Mouse (Mus musculus): ENCODE measurements around the gene Tmtc2. TPM values are rescaled to one million over a fixed set of nuclear protein-coding genes. Genes with fewer than 3 reads are reported as not detected.

Gene Tmtc2
- polyA plus RNA-seq, 1 experiment from 2014 or later: 10.9 TPM

- no peak for ATAC-seq (ENCODE audit: low FRiP score, low read depth)
Observed at GRCm38 (mm10) chr10:105193756-105194460, 380.3 kb downstream of the Tmtc2 start.

GRCm38 (mm10) chr10:105192071-105192470 lies 382.2 kb downstream of the Tmtc2 start:
- no peak overlapping the region for H3K27ac ChIP-seq (replicated peaks)
- H3K9me3 ChIP-seq: no peaks in the 10 kb centered on the region
- H3K4me2 ChIP-seq (replicated peaks): no peak overlapping the region
- H3K36me3 ChIP-seq: no peaks in the 10 kb centered on the region
- H3K27me3 ChIP-seq: no peaks in the 10 kb centered on the region
- no peak for ATAC-seq (ENCODE audit: low FRiP score, low read depth)
- H3K9ac ChIP-seq (replicated peaks): no peak overlapping the region
- H3K4me3 ChIP-seq: no peak overlapping the region
- 95% methylated on average over 2 of the region's 2 CpGs for WGBS
- no peaks in the 10 kb centered on the region for H3K4me1 ChIP-seq

More at GRCm38 (mm10) chr10:105193756-105194460, 380.3 kb downstream of the Tmtc2 start:
- Histone ChIP-seq H3K9me3 (no peaks in the 10 kb centered on the region), H3K27ac (replicated peaks) (no peak overlapping the region), H3K4me3 (no peak overlapping the region), H3K36me3 (no peaks in the 10 kb centered on the region), H3K27me3 (no peaks in the 10 kb centered on the region), H3K4me2 (replicated peaks) (no peak overlapping the region), H3K4me1 (no peaks in the 10 kb centered on the region), H3K9ac (replicated peaks) (no peak overlapping the region)
- WGBS: 83% methylated on average over 4 of the region's 4 CpGs

GRCm38 (mm10) chr10:105189746-105190145 lies 384.5 kb downstream of the Tmtc2 start:
- ATAC-seq (ENCODE audit: low FRiP score, low read depth): peak; percentile 65
- H3K4me3 ChIP-seq: no peak overlapping the region
- H3K9me3 ChIP-seq: no peaks in the 10 kb centered on the region
- H3K27me3 ChIP-seq: no peaks in the 10 kb centered on the region
- H3K4me1 ChIP-seq: no peaks in the 10 kb centered on the region
- H3K27ac ChIP-seq (replicated peaks): no peak overlapping the region
- H3K36me3 ChIP-seq: no peaks in the 10 kb centered on the region
- 26% methylated on average over 4 of the region's 4 CpGs for WGBS
- H3K4me2 ChIP-seq (replicated peaks): no peak overlapping the region
- no peak overlapping the region for H3K9ac ChIP-seq (replicated peaks)

GRCm38 (mm10) chr10:105186636-105187035 lies 387.6 kb downstream of the Tmtc2 start:
- 93% methylated on average over 5 of the region's 5 CpGs for WGBS
- H3K36me3 ChIP-seq: no peaks in the 10 kb centered on the region
- no peak overlapping the region for H3K4me2 ChIP-seq (replicated peaks)
- H3K27ac ChIP-seq (replicated peaks): no peak overlapping the region
- H3K9ac ChIP-seq (replicated peaks): no peak overlapping the region
- no peaks in the 10 kb centered on the region for H3K9me3 ChIP-seq
- H3K4me1 ChIP-seq: no peaks in the 10 kb centered on the region
- no peak overlapping the region for H3K4me3 ChIP-seq
- ATAC-seq (ENCODE audit: low FRiP score, low read depth): no peak
- no peaks in the 10 kb centered on the region for H3K27me3 ChIP-seq

GRCm38 (mm10) chr10:105168443-105169102 lies 405.7 kb downstream of the Tmtc2 start:
- WGBS: 86% methylated on average over 5 of the region's 5 CpGs
- no peaks in the 10 kb centered on the region for H3K9me3 ChIP-seq

GRCm38 (mm10) chr10:105165291-105165690 lies 409.0 kb downstream of the Tmtc2 start:
- Histone ChIP-seq H3K4me3 (no peak overlapping the region), H3K36me3 (no peaks in the 10 kb centered on the region), H3K4me2 (replicated peaks) (no peak overlapping the region), H3K27me3 (no peaks in the 10 kb centered on the region), H3K9me3 (no peaks in the 10 kb centered on the region), H3K4me1 (no peaks in the 10 kb centered on the region), H3K27ac (replicated peaks) (no peak overlapping the region), H3K9ac (replicated peaks) (no peak overlapping the region)
- ATAC-seq (ENCODE audit: low FRiP score, low read depth): no peak
- 84% methylated on average over 5 of the region's 5 CpGs for WGBS

More at GRCm38 (mm10) chr10:105168443-105169102, 405.7 kb downstream of the Tmtc2 start:
- ATAC-seq (ENCODE audit: low FRiP score, low read depth): no peak
- Histone ChIP-seq H3K27me3 (no peaks in the 10 kb centered on the region), H3K27ac (replicated peaks) (no peak overlapping the region), H3K4me3 (no peak overlapping the region), H3K4me1 (no peaks in the 10 kb centered on the region), H3K4me2 (replicated peaks) (no peak overlapping the region), H3K36me3 (no peaks in the 10 kb centered on the region), H3K9ac (replicated peaks) (no peak overlapping the region)

GRCm38 (mm10) chr10:105153789-105154188 lies 420.5 kb downstream of the Tmtc2 start:
- Histone ChIP-seq H3K9ac (replicated peaks) (no peak overlapping the region), H3K9me3 (no peaks in the 10 kb centered on the region), H3K27me3 (no peaks in the 10 kb centered on the region), H3K36me3 (no peaks in the 10 kb centered on the region), H3K4me2 (replicated peaks) (no peak overlapping the region), H3K4me1 (no peaks in the 10 kb centered on the region), H3K4me3 (no peak overlapping the region), H3K27ac (replicated peaks) (no peak overlapping the region)
- ATAC-seq (ENCODE audit: low FRiP score, low read depth): no peak

- H3K27me3 ChIP-seq: no peaks in the 10 kb centered on the region
- ATAC-seq (ENCODE audit: low FRiP score, low read depth): no peak
- H3K9ac ChIP-seq (replicated peaks): no peak overlapping the region
- 77% methylated on average over 4 of the region's 4 CpGs for WGBS
- no peak overlapping the region for H3K4me3 ChIP-seq
- no peak overlapping the region for H3K4me2 ChIP-seq (replicated peaks)
- no peaks in the 10 kb centered on the region for H3K9me3 ChIP-seq
- H3K36me3 ChIP-seq: no peaks in the 10 kb centered on the region
- H3K4me1 ChIP-seq: no peaks in the 10 kb centered on the region
- no peak overlapping the region for H3K27ac ChIP-seq (replicated peaks)
Observed at GRCm38 (mm10) chr10:105144382-105144781, 429.9 kb downstream of the Tmtc2 start.

GRCm38 (mm10) chr10:105142201-105142600 lies 432.1 kb downstream of the Tmtc2 start:
- Histone ChIP-seq H3K9ac (replicated peaks) (no peak overlapping the region), H3K36me3 (no peaks in the 10 kb centered on the region), H3K4me3 (no peak overlapping the region), H3K27me3 (no peaks in the 10 kb centered on the region), H3K4me2 (replicated peaks) (no peak overlapping the region), H3K9me3 (no peaks in the 10 kb centered on the region), H3K27ac (replicated peaks) (no peak overlapping the region), H3K4me1 (no peaks in the 10 kb centered on the region)
- 90% methylated on average over 3 of the region's 3 CpGs for WGBS
- no peak for ATAC-seq (ENCODE audit: low FRiP score, low read depth)

Measured in midbrain, embryonic 12.5 days (tissue).